Mouse (Mus musculus): ENCODE measurements at regions not wholly inside any gene's neighbourhood (a gene's known extent, or its start where the extent isn't known, plus 50 kb on each side); places are given as distances from the start of the nearest gene placed in this dataset.

GRCm38 (mm10) chr11:95198196-95198595, 52.1 kb upstream of the Dlx4 start:
- DNase-seq = no peak

- DNase-seq = no peak
These were observed 54.9 kb upstream of the Dlx4 start for GRCm38 (mm10) chr11:95200971-95201370.

GRCm38 (mm10) chr11:95210185-95211030, 50.9 kb upstream of the Tac4 start:
- DNase-seq = peak; percentile 78

- no peak for DNase-seq
These were observed 50.3 kb upstream of the Tac4 start for GRCm38 (mm10) chr11:95211031-95211425.
